Mouse (Mus musculus): ENCODE data around the gene Ntrk2. TPM values are rescaled to one million over a fixed set of nuclear protein-coding genes. Genes with fewer than 3 reads are reported as not detected.

Ntrk2 gene
- 0.75 and 1.5 TPM in 2 replicates for polyA plus RNA-seq (2012; rRNA removed; ENCODE audit: low replicate concordance)

GRCm38 (mm10) chr13:58806397-58806892, at the start of gene Ntrk2:
Gene Ntrk2, plus strand, starts transcription at chr13:58806569.

Other genes with a start within 250 kb of the Ntrk2 start
- 2.5 and 3.4 TPM in 2 replicates for gene Slc28a3, start 195.7 kb upstream of the Ntrk2 start, polyA plus RNA-seq (2012; rRNA removed; ENCODE audit: low replicate concordance)